Mouse (Mus musculus) Patski (cell line): ENCODE results near the gene D230025D16Rik. TPM values are rescaled to one million over a fixed set of nuclear protein-coding genes. Genes with fewer than 3 reads are reported as not detected.
"Not testable (repeated sequence)": the region's sequence is repeated elsewhere in the genome, so short reads cannot be mapped to it uniquely, and the experiment has no call there.

Experiments
- ATAC-seq: fragments of 100-300 bp; one replicate; pipeline ENCODE4 v1.8.0; 2021
- CTCF ChIA-PET: fragments of 350-600 bp; sonication (Branson Sonifier 250); formaldehyde crosslinking; loops from one replicate; lab custom pipeline; 2022; ENCODE audit warnings: inconsistent platforms; lab: Charles Lee
- POLR2A ChIA-PET: fragments of 350-600 bp; sonication (Branson Sonifier 250); formaldehyde crosslinking; loops from one replicate; lab custom pipeline; 2022; ENCODE audit warnings: antibody characterized with exemption, inconsistent platforms; lab: Charles Lee
- DNase-seq: peaks from one replicate; pipeline ENCODE4 v3.0.0-alpha.2; 2011; ENCODE audit warnings: low read depth, low spot score
- H3K27me3 ChIP-seq: fragments of 371-371 bp; one replicate; pipeline ENCODE4 v1.5.1; 2021
- CTCF ChIP-seq: fragments of 100-300 bp; IDR thresholded peaks from one replicate; pipeline ENCODE4 v1.5.1; 2021
- in situ Hi-C: fragments of 300-500 bp; cut with MboI; formaldehyde crosslinking; loops from 3 replicates; pipeline ENCODE4 v1.11.1; 2018; ENCODE audit warnings: low pct_unique_long_range_greater_than_20kb, mixed read lengths
- polyA plus RNA-seq: library from polyadenylated mRNA; unstranded; gene quantifications from one replicate; pipeline ENCODE4 v1.2.3, GENCODE M21; 2021

The D230025D16Rik gene
- polyA plus RNA-seq = 23.1 TPM

DNA sequence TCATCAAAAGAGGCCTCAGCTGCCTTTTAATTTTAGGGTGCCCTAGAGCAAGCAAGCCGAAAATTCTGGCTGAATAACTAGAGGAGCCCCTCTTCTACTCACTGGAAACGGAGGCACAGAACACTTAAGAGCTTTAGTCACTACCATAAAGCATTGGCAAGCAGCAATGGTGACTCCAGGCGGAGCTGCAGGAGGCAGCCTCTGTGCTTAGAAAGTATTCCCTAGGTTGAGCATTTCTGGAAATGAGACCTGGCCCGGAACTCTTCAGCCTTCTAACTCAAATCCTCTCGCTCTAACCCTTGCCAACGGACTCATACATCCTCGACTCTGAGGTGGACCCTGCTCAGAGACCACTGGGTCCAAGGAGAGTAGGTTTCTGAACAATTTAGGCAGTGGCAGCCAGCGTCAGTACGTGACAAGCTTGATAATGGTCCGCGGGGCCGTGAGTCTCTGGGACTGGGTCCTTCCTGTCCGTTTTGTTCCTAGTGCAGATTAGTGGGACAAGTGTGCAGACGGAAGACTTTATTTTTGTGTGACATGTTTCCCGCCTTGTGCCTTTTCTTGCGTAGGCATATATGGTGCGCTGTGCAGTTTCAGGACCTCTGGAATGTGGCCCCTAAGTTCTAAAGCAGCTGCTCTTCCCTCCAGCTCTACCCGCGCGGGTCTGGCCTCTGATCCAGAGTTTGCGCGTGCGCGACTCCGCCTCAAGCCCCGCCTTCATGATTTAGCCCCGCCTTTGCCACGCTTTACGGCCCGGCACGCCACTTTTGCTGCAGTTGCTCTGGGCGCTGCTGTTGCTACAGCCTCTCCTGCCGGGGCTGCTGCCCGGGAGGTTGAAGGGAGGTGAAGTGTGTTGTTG, at the start of gene D230025D16Rik:
D230025D16Rik (plus strand) TSS at position 733 of the 859 bp plus-strand sequence.
- in situ Hi-C loops = no loop called here
- peak; percentile 91 for ATAC-seq
- ChIA-PET POLR2A (interaction anchor here (1.2 to 1.3 kb wide), 2 partner anchors 15 to 95 kb away, joined by 3 read pairs; no protein-coding TSS in a partner anchor), CTCF (interaction anchor here (1.1 to 1.2 kb wide), 3 partner anchors 14 to 72 kb away, joined by 3 to 5 read pairs (median 3); partner anchors contain the start of gene Exoc3l)
- peak; percentile 71 for DNase-seq
- no peak for TF ChIP-seq CTCF
- no peaks in the 10 kb centered on the region for H3K27me3 ChIP-seq

DNA sequence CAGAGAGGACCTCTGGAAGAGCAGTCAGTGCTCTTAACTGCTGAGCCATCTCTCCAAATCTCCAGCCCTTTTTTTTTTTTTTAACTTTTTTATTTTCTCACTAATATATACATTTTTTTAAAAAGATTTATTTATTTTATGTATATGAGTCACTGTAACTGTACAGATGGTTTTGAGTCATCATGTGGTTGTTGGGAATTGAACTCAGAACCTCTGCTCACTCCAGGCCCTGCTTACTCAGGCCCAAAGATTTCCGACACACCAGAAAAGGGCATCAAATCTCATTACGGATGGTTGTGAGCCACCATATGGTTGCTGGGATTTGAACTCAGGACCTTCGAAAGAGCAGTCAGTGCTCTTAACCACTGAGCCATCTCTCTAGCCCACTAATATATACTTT, 49.7 kb upstream of the D230025D16Rik start:
- CTCF ChIA-PET = interaction anchor here (1.0 kb wide), 1 partner anchor 10 kb away, joined by 3 read pairs; no protein-coding TSS in a partner anchor
- H3K27me3 ChIP-seq, DNase-seq, POLR2A ChIA-PET, ATAC-seq, in situ Hi-C loops: not testable (repeated sequence)

DNA sequence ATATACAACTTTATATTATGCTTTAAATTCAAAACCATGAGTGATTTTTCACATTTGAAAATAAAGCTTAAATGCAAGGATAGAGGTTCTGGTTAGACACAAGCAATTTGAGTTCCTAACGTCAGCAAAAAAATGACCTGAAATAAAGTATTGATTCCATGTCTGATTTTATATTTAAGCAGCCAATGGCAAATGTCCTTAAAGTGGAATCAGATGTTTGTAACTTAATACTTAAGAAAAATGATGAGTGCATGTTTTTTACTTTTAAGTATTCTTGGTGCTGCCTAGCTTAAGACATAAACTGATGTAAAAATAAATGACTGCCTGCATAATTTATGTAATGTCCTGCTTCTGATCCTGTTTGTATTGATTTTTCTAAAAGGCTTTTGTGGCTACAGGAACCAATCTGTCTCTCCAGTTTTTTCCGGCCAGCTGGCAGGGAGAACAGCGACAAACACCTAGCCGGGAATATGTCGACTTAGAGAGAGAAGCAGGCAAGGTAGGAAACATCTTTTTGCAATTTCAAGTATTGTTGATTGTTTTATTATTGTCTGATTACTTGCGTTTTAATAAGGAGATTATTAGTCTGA, 46.6 kb upstream of the D230025D16Rik start:
- in situ Hi-C loops = no loop called here
- no peaks in the 10 kb centered on the region for H3K27me3 ChIP-seq
- CTCF ChIA-PET = interaction anchor here (0.9 to 2.1 kb wide), 7 partner anchors 10 to 43 kb away, joined by 3 to 7 read pairs (median 3); no protein-coding TSS in a partner anchor
- no peak for DNase-seq
- TF ChIP-seq CTCF = no peak
- ATAC-seq = no peak
- POLR2A ChIA-PET = no interaction called here

DNA sequence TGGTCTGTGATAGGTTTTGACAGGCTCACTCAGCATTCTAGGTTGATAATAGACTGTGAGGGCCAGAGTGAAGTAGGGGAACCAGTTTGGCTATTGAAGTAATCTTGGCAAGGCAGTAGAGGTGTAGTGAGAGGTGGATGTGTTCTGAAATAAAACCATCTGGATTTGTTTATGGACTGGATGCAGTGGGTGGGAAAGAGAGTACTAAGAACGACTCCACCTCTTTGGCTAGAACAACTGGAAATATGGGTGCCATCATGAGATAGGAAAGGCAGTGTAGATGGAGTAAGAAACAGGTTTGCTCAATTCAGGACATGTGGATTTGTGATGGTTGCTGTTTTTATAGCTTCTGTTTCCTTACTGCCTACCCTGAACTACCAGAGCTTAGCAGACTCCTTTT, 42.7 kb upstream of the D230025D16Rik start:
- CTCF ChIA-PET = interaction anchor here (1.4 to 1.9 kb wide), 2 partner anchors 8 to 36 kb away, joined by 6 to 7 read pairs; no protein-coding TSS in a partner anchor
- in situ Hi-C loops = no loop called here

DNA sequence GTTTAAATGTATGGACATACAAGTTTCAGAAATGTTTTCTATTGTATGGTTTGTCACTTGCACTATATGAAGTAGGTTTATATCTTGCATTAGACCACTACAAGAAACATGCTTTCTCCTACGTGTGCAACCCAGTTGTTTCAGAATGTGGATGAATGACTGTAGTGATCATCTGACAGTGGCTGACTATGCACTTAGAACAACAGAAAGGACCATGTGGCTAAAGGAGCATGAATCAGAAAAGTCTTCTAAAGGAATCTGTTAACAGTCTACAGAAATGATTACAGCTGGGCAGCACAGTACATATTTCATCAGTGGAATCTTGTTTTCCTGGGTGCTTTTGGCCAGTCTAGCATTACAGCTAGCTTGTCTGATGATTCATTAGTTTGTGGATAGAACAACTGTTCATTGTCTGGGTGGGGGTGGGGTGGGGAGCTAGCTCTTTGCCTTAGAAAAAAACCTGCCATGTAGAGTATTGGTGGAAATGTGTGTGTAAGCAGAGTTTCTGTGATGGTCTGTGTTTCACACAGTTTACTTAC, 38.4 kb upstream of the D230025D16Rik start:
- POLR2A ChIA-PET = interaction anchor here (0.6 kb wide), 1 partner anchor 35 kb away, joined by 4 read pairs; no protein-coding TSS in a partner anchor
- peak; percentile 61 for DNase-seq
- CTCF ChIA-PET = interaction anchor here (1.0 to 1.4 kb wide), 3 partner anchors 12 to 31 kb away, joined by 3 to 11 read pairs (median 3); no protein-coding TSS in a partner anchor
- in situ Hi-C loops = no loop called here
- no peaks in the 10 kb centered on the region for H3K27me3 ChIP-seq
- ATAC-seq = peak; percentile 96
- TF ChIP-seq CTCF = no peak

More for the DNA sequence above, 42.7 kb upstream of the D230025D16Rik start:
- H3K27me3 ChIP-seq = no peaks in the 10 kb centered on the region
- ATAC-seq = no peak
- DNase-seq = no peak
- no peak for TF ChIP-seq CTCF
- POLR2A ChIA-PET = no interaction called here

DNA sequence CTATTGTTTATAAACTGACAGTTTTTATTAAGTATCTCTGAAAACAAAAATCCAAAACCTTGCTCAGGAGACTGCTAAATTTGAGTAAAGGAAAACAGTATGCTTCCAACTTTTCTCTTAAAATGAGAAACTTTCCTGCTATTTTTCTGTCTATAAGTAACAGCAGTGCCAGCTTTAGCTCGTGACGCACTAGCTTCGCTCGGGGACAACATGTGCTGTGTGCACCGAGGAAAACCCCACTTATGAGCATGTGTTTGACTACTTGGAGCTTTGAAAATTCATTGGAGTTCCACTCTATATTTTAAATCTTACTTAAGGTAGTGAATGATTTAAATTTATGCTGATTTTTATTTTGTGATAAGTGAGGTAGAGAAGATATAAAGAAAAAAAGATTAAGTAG, 32.8 kb upstream of the D230025D16Rik start:
- ATAC-seq = no peak
- no peak for DNase-seq
- TF ChIP-seq CTCF = no peak
- POLR2A ChIA-PET = no interaction called here
- in situ Hi-C loops = no loop called here
- H3K27me3 ChIP-seq = no peaks in the 10 kb centered on the region
- CTCF ChIA-PET = no interaction called here

DNA sequence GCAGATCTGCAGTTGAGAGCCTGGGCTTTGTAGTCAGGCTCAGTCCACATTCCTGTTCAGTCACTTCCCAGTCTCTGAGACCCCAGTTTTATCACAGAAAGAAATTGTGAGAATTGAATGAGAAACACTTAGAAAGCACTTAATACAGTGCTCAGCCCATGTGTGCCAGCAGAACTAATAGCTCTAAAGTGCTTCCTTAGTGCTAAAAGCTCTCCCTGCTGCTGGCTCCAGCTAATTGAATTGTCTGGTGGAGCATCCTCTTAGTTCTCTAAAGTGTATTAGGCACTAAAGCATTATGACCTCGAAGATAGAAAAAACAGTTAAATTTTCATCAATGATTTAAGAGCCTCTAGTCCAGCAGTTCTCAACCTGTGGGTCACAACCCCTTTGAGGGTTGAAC, 19.2 kb upstream of the D230025D16Rik start:
- POLR2A ChIA-PET = no interaction called here
- H3K27me3 ChIP-seq = no peaks in the 10 kb centered on the region
- in situ Hi-C loops = no loop called here
- DNase-seq (no peak), ATAC-seq (no peak)
- CTCF ChIA-PET = interaction anchor here (1.3 kb wide), 1 partner anchor 12 kb away, joined by 3 read pairs; no protein-coding TSS in a partner anchor
- TF ChIP-seq CTCF = no peak

DNA sequence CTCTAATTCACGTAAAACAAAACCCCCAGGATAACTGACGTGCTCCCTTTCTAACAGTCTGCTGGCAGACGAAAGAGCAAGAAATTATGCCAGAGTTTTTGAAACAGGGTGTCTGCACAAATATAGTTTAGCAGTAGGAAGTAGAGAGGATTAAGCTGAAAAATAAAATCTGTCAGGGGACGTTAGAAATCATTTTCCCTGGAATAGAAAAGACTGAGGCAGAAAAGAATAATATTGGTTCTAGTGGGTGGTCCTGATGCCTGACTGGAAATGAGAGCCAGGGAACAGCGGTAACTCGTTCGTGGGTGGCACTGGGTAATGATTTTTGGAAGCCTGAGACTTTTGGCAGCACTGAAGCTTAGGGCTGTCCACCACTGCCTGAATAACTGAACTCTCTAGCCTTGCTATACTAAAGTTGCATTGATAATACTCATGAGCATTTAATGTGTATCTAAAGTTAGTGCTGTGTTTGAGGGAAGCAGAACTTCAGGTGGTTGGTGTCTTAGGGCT, 18.1 kb upstream of the D230025D16Rik start:
- ChIA-PET POLR2A (no interaction called here), CTCF (no interaction called here)
- ATAC-seq (no peak), DNase-seq (no peak)
- no peaks in the 10 kb centered on the region for H3K27me3 ChIP-seq
- in situ Hi-C loops = no loop called here
- TF ChIP-seq CTCF = no peak

DNA sequence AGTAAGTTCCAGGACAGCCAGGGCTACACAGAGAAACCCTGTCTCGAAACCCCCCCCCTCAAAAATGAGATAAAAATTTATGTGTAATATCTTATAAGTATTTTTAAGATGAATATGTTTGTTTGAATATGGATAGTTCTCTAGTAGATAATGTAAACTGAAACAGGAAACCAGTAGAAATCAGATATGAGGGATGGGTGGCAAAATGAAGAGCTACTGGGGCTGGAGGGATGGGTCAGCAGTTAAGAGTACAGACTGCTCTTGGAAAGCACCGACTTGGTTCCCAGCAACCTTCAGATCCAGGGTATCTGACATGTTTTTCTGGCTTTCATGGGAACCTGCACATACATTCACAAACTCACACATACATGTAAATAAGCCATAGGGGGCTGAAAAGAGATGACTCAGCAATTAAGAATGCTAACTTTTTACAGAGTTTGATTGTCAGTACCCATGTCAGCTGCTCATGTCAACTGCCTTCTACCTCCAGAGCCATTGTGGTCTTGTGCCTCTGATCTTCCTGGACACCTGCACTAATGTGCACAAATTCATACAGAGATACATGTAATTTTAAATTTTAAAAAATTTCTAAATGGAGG, 17.2 kb upstream of the D230025D16Rik start:
- CTCF ChIA-PET = interaction anchor here (0.8 to 1.9 kb wide), 2 partner anchors 10 to 14 kb away, joined by 3 to 6 read pairs; no protein-coding TSS in a partner anchor
- DNase-seq (no peak), ATAC-seq (no peak)
- in situ Hi-C loops = no loop called here
- POLR2A ChIA-PET = no interaction called here
- no peak for TF ChIP-seq CTCF
- H3K27me3 ChIP-seq = no peaks in the 10 kb centered on the region
